Mouse (Mus musculus) brain, embryonic 14.5 days (tissue): ENCODE results near the gene Tsc22d2. TPM values are rescaled to one million over a fixed set of nuclear protein-coding genes. Genes with fewer than 3 reads are reported as not detected.
A peak's percentile ranks its signal among the peaks of the same experiment; 100 is the strongest.

ENCODE experiments used
- DNase-seq: peaks from one replicate; pipeline ENCODE4 v3.0.0-alpha.2; 2011; ENCODE audit warnings: low read depth
- CTCF ChIP-seq: fragments of 200-500 bp; IDR thresholded peaks from 2 replicates; pipeline ENCODE4 v1.5.1; 2012; ENCODE audit warnings: inconsistent platforms, mild to moderate bottlenecking, moderate library complexity, borderline replicate concordance; ENCODE audit not compliant: insufficient read depth, insufficient read length; ENCODE audit errors: extremely low read depth
- POLR2A ChIP-seq: fragments of 200-500 bp; IDR thresholded peaks from 2 replicates; pipeline ENCODE4 v1.6.1; 2012; ENCODE audit warnings: mild to moderate bottlenecking, inconsistent platforms, borderline replicate concordance; ENCODE audit not compliant: poor library complexity, insufficient read depth, insufficient read length, severe bottlenecking; ENCODE audit errors: extremely low read depth
- polyA plus RNA-seq: library from polyadenylated mRNA; depleted of rRNA; stranded (reverse); fragments of >200 nt; gene quantifications from 2 replicates; pipeline ENCODE4 v1.2.3, GENCODE M21; 2012; rRNA removed

Gene Tsc22d2
- polyA plus RNA-seq = 14.0 and 19.6 TPM in 2 replicates

- DNase-seq = peak; percentile 97
- TF ChIP-seq CTCF (no peak), POLR2A (peak; percentile 98)
Observed at GRCm38 (mm10) chr3:58414234-58414938, at the start of gene Tsc22d2. TSS of gene Tsc22d2 (plus strand) at chr3:58414715.

- no peak for DNase-seq
- TF ChIP-seq POLR2A = no peak
- no peak for TF ChIP-seq CTCF
Observed at GRCm38 (mm10) chr3:58366756-58367155, 47.8 kb upstream of the Tsc22d2 start.

DNA sequence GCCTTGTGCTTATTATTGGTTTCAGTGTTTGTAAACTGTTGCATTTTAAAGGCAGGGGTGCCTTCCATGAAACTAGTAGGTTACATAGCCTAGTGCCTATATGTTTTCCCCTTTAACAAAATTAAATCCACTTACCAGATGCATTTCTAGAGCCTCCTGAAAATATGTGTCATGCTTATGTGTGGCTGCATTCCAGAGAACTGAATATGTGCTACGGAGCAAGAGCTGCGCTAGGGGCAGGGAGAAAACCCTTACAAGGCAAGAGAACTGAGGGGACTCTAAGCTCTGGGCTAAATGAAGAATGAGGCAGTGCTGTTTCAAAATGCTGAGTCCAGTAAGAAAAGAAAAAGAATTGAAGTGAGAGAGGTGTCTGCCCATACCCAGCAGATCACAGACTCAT is 43.7 kb upstream of the Tsc22d2 start:
- DNase-seq = peak; percentile 15
- TF ChIP-seq POLR2A (no peak), CTCF (no peak)

DNA sequence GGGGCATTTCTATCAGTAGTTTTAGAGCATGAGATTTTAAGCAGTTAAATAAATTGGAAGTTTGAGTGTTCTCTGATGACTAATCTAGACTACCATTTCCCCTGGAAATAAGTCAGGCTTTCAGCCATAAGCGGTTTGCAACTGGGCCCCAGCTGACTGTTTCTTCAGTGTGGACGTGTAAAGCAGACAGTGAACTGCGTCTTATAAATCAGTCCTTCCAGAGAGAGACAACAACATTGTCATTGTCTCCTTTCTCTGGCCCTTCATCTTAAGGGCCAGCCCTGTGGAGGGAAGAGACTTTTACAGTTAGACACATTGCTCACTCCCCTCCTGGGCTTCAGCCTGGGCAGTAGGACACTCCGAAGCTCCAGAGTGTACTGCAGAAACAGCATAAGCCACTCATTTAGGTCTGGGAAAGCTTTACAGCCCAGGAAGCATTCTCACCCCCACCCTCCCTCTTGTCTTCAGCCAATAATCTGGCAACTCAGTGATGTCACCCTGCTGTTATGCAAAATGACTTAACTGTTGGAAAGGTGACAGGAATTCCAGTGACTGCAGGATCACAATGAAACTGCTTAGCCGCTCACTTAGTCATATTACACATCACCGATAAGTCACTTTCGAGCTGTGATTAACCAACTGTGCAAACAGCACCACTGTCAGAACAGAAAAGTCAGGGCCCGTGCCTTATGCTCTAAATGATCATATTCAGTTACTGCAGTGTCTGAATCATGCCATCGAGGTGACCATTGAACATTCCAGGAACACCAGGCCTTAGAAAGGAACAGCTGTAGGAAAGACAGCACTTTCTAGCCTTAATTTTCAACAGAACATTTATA is 42.2 kb upstream of the Tsc22d2 start:
- TF ChIP-seq POLR2A (no peak), CTCF (no peak)
- DNase-seq = peak; percentile 94

- DNase-seq = peak; percentile 27
- TF ChIP-seq POLR2A (no peak), CTCF (no peak)
Observed at GRCm38 (mm10) chr3:58372905-58373208, 41.7 kb upstream of the Tsc22d2 start.

GRCm38 (mm10) chr3:58374281-58374680 is 40.2 kb upstream of the Tsc22d2 start:
- DNase-seq = no peak
- TF ChIP-seq CTCF = no peak
- no peak for TF ChIP-seq POLR2A

DNA sequence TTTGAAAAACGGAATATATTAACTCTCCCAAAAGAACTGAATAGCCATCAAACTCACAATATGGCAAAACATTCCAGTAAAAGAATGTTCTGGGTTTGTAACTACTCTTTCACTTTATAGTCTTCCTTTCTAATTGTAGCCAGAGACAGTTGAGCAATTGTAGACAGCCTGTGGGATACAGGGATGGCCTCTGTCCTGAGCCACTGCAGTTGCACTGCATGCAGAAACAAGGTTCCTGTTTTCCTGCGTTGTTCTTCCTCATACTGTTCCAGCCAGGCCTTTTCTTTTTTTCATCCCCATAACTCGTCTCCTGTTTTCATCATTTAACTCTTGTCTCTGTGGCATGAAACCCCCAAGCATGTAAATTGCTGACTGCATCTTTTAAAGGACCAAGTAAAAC is 37.8 kb upstream of the Tsc22d2 start:
- DNase-seq = no peak
- TF ChIP-seq POLR2A (no peak), CTCF (no peak)

GRCm38 (mm10) chr3:58377589-58378134 is 36.9 kb upstream of the Tsc22d2 start:
- TF ChIP-seq POLR2A = no peak
- TF ChIP-seq CTCF = no peak
- peak; percentile 34 for DNase-seq

- DNase-seq = no peak
- no peak for TF ChIP-seq CTCF
- no peak for TF ChIP-seq POLR2A
Observed at GRCm38 (mm10) chr3:58382676-58383075, 31.8 kb upstream of the Tsc22d2 start.

DNA sequence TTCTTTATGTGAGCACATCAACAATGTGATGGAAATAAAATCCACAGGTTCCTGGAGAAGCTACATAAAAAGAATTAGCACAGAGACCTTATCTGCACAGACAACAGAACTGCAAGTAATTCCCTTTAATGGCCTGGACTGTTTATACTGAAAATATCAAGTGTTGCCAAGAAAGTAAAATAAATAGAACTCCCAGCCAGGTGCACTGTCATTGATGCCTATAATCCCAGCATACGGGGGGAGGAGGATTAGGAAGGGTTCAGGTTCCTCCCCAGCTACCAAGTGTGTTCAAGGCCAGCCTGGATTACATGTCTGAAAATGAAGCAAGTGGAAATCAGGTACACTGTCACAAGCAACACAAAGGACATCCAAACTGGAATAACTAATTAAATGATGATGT is 29.5 kb upstream of the Tsc22d2 start:
- no peak for DNase-seq
- TF ChIP-seq POLR2A = no peak

DNA sequence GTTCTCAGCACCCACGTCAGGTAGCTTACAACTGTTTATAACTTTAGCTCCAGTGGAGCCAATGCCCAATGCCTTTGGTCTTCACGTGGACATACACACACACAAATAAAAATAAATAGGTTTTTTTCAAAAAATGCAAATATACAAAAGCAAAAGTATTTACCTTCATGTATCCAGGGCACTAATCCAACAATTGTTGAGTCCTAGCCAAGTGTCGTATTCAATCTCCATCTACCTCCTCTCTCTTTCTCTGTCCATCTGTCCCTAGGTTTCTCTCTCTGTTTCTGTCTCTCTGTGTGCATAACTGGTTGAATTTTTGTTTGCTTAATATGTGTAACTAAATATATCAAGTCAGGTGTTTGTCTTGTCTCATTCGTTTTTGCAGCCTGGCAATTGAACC is 25.8 kb upstream of the Tsc22d2 start:
- no peak for DNase-seq
- TF ChIP-seq POLR2A (no peak), CTCF (no peak)

- TF ChIP-seq CTCF (no peak), POLR2A (no peak)
- DNase-seq = no peak
Observed at GRCm38 (mm10) chr3:58398541-58398940, 16.0 kb upstream of the Tsc22d2 start.

DNA sequence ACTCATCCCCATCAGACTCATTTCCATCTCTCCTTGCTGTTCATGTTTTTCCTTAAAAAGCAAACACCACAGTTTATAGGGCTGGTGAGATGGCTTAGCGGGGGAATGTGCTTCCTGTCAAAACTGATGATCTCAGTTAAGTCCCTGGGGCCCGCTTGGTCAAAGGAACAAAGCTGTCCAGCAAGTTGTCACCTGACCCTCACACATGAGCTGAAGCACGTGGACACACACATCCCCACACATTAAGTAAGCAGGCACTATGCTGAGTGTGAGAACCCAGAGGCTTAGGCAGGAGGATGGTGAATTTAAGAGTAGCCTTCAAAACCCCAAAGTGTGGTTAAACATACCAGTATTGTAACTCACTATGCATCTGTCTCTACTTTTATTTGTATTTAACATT is 14.6 kb upstream of the Tsc22d2 start:
- no peak for TF ChIP-seq CTCF
- TF ChIP-seq POLR2A = no peak
- no peak for DNase-seq
